Mouse (Mus musculus) erythroid progenitor cell, adult 5-6 weeks (primary cell): ENCODE data around the gene Slc25a11. TPM values are rescaled to one million over a fixed set of nuclear protein-coding genes. Genes with fewer than 3 reads are reported as not detected.

Experiments
- ATAC-seq: replicated peaks from 2 replicates; pipeline ENCODE4 v1.8.0; 2016; ENCODE audit warnings: moderate number of reproducible peaks, mild to moderate bottlenecking, moderate TSS enrichment, inconsistent platforms; ENCODE audit not compliant: poor library complexity, low FRiP score, severe bottlenecking
- total RNA-seq, 2 experiments: library from RNA; stranded (forward) in 1 of 2; stranded (reverse) in 1 of 2; fragments of 150-400 nt in 1 of 2; fragments of 186-747, 209-891 nt in 1 of 2; gene quantifications; 2 replicates each; pipeline versions ENCODE4 v1.2.3 to v1.2.4; 2015 to 2017; ENCODE audit warnings: low replicate concordance in 2 of 2

Gene Slc25a11
- total RNA-seq, 2 experiments from 2014 or later, result 21.9 to 26.0 TPM

GRCm38 (mm10) chr11:70668771-70669505 lies 21.7 kb upstream of the Slc25a11 start, which contains the start of gene Spag7:
Spag7 (minus strand) TSS chr11:70669416.
- ATAC-seq, result peak; percentile 86

- ATAC-seq, result peak; percentile 52
Observed at GRCm38 (mm10) chr11:70668335-70668770, 21.1 kb upstream of the Slc25a11 start.

DNA sequence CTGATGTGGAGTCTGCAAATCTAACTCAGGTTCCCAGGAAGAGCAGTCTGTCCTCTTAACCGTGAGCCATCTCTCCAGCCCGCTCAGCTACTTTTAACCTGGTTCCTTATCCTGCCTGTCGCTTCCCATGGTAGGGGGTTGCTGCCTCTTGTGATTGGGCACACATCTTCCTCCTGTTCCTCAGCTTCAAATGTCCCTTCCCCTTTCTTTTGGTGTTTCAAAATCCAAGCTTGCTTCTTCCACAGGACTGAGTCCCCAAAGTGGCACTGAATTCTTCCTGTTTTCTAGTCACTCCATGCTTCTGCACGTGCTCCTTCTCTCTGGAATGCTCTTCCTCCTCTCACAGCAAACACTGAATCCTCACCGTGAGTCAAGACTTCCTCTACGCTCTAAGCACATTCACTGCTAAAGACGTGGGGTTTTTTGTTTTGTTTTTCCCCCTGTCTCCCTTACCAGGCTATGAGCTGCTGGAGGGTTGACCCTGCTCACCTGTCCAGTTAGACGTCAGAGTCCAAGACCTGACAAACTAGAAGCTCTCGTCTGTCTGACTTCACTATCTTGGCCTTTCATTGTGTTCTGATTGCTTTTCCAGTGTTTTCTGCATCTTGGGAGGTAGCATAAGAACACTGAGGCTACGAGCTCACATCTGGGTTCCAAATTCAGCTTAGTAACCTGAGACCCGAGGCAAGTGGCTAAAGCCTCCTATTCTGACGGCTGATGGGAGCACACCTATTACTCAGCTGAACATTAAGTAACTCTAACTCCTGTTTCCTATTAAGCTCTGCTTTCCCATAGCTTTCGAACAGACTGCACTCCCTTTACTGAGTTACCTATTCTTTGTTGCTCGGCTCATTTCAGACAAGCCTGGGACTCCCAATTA lies 20.2 kb upstream of the Slc25a11 start:
- ATAC-seq, result no peak

DNA sequence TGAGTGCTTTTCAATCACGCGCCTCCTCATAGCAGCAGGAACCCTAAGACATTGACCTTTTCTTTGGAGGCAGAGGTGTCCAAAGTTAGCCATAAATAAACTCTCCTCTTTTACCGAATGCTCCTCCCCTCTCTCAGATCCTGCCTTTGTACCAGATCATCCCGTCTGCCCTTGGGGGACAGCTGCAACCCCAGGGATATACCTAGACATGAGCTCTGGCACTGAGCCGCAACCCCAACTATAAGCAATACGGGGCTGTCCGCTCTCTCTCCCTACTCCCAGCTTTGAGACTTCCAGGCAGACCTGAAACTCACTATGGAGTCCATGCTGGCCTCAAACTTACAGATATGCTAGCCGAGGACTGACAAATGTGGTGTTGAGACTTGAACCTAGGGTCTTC lies 19.4 kb upstream of the Slc25a11 start:
- no peak for ATAC-seq

GRCm38 (mm10) chr11:70664741-70665140 lies 17.5 kb upstream of the Slc25a11 start:
- ATAC-seq, result no peak

GRCm38 (mm10) chr11:70663957-70664356 lies 16.7 kb upstream of the Slc25a11 start:
- no peak for ATAC-seq

DNA sequence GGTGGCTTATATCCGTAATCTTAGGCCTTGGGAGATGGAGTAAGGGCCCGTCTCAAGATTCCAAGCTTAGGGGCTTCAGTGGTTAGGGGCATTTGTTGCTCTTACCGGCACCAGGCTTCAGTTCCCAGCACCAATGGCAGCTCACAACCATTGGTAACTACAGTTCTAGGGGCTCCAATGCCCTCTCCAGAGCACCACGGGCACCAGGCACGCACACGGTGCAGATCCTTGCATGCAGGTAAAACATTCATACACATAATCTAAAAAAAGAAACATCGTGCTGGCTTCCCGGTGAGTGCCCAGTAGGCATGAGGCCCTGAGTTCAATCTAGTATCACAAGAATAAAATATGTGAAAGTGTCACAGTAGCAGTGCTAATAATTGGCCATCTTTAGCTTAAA lies 15.8 kb upstream of the Slc25a11 start:
- ATAC-seq, result no peak

DNA sequence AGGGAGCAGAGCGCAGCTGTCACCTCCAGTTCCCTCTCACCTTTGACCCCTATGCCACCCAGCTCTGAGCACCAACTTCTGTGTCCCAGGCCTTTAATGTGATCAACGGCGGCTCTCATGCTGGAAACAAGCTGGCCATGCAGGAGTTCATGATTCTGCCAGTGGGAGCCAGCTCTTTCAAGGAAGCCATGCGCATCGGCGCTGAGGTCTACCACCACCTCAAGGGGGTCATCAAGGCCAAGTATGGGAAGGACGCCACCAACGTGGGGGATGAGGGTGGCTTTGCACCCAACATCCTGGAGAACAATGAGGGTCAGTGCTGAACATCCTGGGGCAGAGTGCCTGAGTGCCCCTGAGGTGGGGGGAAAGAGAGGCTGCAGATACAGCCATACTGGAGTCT lies 13.3 kb upstream of the Slc25a11 start:
- ATAC-seq, result no peak

DNA sequence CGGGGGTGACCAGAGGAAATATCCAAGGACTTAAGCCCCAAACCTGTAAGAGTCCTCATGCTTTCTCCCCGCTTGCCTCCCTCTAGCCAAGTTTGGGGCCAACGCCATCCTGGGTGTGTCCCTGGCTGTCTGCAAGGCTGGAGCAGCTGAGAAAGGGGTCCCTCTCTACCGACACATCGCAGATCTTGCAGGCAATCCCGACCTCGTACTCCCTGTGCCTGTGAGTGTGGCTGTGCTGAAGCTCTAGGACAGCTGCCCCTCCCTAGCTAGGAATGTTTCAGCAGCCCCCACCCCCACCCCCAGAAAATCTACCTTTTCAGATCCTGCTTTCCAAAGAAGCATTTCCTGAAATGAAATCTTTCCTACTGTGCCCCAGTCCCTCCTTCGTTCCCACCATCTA lies 11.7 kb upstream of the Slc25a11 start:
- ATAC-seq, result no peak

DNA sequence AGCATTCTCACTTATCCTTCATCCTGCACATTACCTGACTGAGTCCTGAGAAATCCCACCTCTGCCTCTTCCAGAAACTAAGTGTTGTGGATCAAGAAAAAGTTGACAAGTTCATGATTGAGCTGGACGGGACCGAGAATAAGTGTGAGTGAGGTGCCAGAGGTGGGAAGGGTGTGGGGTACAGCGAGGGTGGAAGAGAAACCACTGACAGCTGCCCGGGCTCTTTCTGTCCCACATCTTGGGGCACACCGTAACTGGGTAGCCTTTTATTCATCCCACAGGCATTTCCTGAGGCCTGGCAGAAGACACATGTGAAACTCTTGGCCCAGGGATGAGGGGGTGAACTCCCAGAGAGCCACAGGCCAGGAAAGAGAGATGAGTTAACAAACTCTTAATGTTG lies 11.2 kb upstream of the Slc25a11 start:
- ATAC-seq, result no peak

- ATAC-seq, result no peak
Observed at GRCm38 (mm10) chr11:70657991-70658390, 10.7 kb upstream of the Slc25a11 start.

DNA sequence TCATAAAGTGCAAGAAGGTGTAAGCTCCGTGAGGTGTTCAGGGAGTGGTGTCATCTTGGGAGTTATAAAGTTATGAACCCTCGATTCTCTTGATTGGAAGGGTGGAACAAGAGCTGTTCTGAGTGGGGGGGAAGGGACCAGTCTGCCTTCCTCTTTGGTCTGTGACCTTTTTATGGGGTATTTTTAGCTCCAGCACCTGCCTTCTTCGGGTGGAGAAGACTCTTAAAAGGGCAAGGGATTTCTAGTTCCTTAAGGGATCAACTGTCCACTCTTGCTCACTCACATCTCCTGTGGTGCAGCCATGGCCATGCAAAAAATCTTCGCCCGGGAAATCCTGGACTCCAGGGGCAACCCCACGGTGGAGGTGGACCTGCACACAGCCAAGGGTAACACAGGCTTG lies 10.3 kb upstream of the Slc25a11 start:
- no peak for ATAC-seq

DNA sequence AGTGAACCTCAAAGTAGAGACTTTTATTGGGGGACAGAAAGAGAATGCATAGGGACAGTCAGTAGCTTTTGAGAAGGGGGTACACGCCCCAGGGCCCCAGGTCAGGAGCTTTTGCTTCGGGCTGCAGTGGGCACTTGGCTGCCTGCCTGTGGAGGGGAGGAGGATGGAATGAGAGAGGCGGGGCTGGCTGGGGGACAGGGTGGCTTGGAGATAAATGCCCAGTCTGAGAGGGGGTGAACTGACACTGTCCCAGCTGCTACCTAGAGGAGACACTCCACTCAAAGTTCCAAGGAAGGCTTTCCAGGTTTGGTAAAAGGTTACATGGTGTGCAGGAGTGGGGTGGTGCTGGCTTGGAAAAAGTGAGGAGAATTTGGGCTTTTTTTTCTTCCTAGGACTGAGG lies 9.7 kb upstream of the Slc25a11 start, which contains the start of gene Eno3:
Gene Eno3, plus strand, starts transcription at position 239 of the 400 bp plus-strand sequence.
- ATAC-seq, result no peak

- no peak for ATAC-seq
Observed at GRCm38 (mm10) chr11:70656456-70656927, 9.2 kb upstream of the Slc25a11 start.

DNA sequence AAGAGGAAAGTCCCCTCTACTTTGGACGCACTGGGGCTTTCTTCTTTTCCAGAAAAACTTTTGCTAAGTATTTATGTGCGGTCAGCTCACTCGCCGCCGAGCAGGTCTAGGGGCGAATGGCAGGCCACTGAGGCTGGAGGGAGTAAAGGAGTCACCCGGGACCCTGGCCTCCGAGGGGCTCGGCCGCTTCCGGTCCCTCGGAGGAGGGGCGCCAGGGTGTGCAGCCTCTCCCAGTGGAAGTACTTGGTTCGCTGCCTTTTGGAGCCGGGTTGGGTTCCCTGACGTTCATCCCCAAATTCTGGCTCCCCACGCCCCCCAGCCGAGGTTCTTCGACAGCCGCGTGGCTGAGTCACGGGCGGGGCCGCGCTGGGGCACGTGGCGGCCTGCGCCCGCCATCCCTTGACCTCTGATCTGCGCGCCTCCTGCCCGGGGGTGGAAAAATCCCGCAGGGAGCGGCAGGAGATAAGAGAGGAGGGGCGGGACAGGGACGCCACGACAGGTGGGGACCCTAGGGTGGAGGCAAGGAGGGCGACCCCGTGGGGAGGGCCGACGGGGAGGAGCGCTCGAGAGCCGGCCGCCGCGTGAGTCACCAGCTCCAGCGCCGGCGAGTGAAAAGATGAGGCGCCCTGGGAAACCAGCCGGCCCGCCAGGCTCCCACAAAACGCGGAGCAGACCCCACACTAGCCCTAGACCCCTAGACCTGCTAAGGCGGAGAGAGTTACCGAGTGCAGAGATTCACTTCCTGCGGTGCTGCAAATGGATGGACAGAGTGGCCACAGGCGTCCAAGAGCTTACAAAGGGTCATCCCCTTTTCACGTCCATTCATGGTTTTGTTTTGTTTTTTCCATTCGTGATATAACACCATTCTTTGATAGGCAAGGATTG lies 8.5 kb upstream of the Slc25a11 start:
- ATAC-seq, result no peak

DNA sequence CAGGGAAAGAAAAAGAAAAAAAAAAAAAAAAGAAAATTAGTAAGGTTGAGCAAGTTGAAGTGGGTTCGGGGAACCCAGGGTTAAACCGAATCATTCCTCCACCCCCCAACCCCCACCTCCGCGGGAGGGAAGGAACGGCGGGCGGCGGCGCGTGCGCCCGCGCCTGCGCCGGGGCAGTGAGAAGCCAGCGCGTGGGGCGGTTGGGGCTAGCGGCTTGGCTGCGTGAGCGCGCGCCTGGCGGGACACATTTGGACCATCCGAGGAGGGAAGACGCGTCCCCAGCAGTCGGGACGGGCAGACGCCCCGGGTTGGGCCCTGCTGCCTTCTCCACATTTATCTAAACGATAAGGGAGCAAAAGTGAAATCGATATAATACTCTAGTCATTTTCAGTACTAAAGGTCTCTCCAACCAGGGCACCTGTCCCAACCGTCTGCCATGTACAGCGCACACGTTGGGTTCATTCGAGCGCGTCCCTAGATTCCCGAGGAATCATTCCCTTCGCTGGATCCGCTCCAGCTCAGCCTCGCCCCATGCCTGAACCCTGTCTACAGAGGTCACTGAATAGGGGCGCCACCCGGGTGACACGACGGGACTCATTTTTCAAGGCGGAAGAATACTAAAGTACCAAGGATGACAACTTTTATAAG lies 7.8 kb upstream of the Slc25a11 start:
- peak; percentile 52 for ATAC-seq

DNA sequence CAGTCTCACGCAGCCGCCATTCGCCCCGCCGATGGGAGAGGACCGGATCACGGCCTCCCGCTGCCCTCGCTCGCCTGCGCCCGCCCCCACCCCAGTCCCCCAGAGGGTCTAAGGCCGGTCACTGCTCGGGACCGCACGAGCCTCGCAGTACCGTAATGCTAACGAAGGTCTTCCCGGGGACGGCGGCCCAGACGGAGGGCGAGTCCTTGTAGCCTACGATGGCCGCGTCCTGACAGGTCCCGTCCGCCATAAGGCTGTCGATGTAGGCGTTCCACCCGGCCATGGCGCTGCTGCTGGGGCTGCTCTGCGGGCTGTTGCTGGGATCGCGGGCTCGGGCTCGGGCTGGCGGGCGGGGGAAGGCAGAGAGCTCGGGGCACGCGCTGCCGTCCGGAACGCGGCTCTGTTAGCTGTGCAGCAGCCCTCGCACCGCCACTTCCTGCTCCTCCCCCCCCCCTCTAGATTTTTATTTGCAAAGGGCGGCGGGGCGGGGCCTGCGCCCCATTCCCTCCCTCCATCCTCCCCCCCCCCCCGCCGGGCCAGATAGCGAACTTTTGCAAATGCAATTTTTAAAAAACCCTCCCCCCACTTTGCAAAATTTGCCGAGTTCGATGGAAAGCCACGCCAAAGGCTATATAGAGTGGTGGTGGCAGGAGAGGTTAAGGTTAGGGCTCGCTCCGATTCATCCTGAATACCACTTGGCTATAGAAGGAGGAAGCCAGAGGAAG lies 7.1 kb upstream of the Slc25a11 start, which contains the start of gene Pfn1:
Gene Pfn1, minus strand, starts transcription at position 447 of the 725 bp plus-strand sequence.
- ATAC-seq, result peak; percentile 58

- ATAC-seq, result peak; percentile 54
Observed at GRCm38 (mm10) chr11:70653345-70654197, 6.3 kb upstream of the Slc25a11 start.
